Mouse (Mus musculus): ENCODE measurements around the gene Mea1. TPM values are rescaled to one million over a fixed set of nuclear protein-coding genes. Genes with fewer than 3 reads are reported as not detected.
A peak's percentile ranks its signal among the peaks of the same experiment; 100 is the strongest.

Gene Mea1
- total and polyA plus RNA-seq, 2 experiments from 2014 or later, result 124 to 280 TPM

DNA sequence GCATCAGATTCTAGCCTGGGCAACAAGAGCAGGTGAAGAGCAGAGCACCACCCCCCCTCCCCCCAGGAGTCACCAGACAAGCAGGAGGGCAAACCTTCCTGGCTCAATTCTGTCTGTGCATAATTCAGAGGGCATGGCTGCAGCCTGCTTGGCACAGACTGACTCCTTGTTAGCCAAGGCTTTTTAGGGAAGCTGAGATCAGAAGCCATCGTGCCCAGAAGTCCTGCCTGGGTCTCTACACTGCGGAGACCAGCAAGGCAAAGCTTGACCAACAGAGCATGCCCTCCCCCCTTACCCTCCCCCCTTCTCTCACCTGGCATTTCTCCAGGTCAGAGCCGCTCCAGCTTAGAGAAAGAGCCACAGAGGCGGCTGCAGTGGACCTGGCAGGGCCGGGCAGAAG, 15.9 kb upstream of the Mea1 start:
- DNase-seq, result no peak
- H3K27ac ChIP-seq (ENCODE audit: low read depth, low read length), result no peak overlapping the region
- WGBS, result 72% methylated on average over 5 of the region's 5 CpGs
- TF ChIP-seq CTCF (IDR thresholded peaks at IDR 0.05; ENCODE audit: low read depth), result no peak
- no peak overlapping the region for H3K4me3 ChIP-seq (ENCODE audit: low read depth, low read length)
- peaks cover 80% of the 10 kb centered on the region for H3K36me3 ChIP-seq (ENCODE audit: insufficient read depth)
- H3K9me3 ChIP-seq (ENCODE audit: low read length), result no peaks in the 10 kb centered on the region
- no peak overlapping the region for H3K9ac ChIP-seq
- no peak overlapping the region for H3K4me2 ChIP-seq (ENCODE audit: low read depth)
- H3K4me1 ChIP-seq (ENCODE audit: insufficient read depth), result no peaks in the 10 kb centered on the region
- ATAC-seq, result no peak
- no peaks in the 10 kb centered on the region for H3K27me3 ChIP-seq (ENCODE audit: insufficient read depth, low read length)

DNA sequence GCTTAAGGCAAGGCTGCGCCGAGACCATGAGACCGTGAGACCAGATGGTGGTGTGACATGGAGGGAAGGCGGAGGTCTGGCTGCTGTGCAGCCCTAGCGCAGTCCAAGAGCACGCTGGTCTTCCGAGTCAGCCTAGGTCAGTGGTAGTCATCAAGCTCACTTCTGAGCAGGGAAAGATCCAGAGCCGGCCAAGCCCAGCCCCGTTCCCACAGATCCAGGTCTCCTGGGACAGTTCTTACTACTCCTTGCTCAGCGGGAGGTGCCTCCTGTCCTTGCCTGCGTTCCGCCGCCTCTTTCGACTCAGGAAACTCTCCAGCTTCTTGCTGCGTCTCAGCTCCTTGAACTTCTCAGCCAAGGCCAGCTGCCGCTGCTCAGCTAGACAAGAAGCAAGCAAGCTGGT, 10.9 kb upstream of the Mea1 start:
- H3K4me1 ChIP-seq (ENCODE audit: insufficient read depth), result no peaks in the 10 kb centered on the region
- peaks cover 62% of the 10 kb centered on the region for H3K36me3 ChIP-seq (ENCODE audit: insufficient read depth)
- TF ChIP-seq CTCF (IDR thresholded peaks at IDR 0.05; ENCODE audit: low read depth), result no peak
- DNase-seq, result no peak
- no peak overlapping the region for H3K4me2 ChIP-seq (ENCODE audit: low read depth)
- H3K9me3 ChIP-seq (ENCODE audit: low read length), result no peaks in the 10 kb centered on the region
- H3K9ac ChIP-seq, result no peak overlapping the region
- ATAC-seq, result 0 out of 2 replicates have a peak, but pooled peaks have one; percentile 20
- WGBS, result 93% methylated on average over 16 of the region's 16 CpGs
- H3K27me3 ChIP-seq (ENCODE audit: insufficient read depth, low read length), result no peaks in the 10 kb centered on the region
- no peak overlapping the region for H3K27ac ChIP-seq (ENCODE audit: low read depth, low read length)
- H3K4me3 ChIP-seq (ENCODE audit: low read depth, low read length), result no peak overlapping the region

DNA sequence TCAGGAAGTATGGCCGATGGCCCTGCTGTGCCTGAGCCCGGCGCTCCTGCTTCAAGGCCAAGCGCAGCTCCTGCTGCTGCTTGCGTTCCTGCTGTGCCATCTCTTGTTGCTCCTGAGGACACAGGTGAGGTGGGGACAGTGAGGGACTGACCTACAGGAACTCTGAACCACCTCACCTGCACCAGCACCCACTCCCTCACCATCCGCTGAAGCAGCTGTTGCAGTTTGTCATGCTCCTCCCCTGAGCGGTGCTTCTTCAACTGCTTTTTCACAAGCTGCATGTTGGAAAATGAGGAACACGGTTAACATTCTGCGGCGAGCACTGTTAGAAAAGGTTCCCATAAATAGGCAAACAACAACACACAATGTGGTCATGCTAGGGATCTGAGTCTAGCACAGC, 8.7 kb upstream of the Mea1 start:
- ATAC-seq, result no peak
- no peak for DNase-seq
- 97% methylated on average over 10 of the region's 10 CpGs for whole genome bisulfite sequencing
- peaks cover 44% of the 10 kb centered on the region for H3K36me3 ChIP-seq (ENCODE audit: insufficient read depth)
- H3K9me3 ChIP-seq (ENCODE audit: low read length), result no peaks in the 10 kb centered on the region
- peaks cover 4% of the 10 kb centered on the region; the same call in 1 of the 2 replicates for H3K4me1 ChIP-seq (ENCODE audit: insufficient read depth)
- no peak overlapping the region for H3K9ac ChIP-seq
- TF ChIP-seq CTCF (IDR thresholded peaks at IDR 0.05; ENCODE audit: low read depth), result no peak
- no peak overlapping the region for H3K4me3 ChIP-seq (ENCODE audit: low read depth, low read length)
- H3K27me3 ChIP-seq (ENCODE audit: insufficient read depth, low read length), result no peaks in the 10 kb centered on the region
- H3K27ac ChIP-seq (ENCODE audit: low read depth, low read length), result no peak overlapping the region
- H3K4me2 ChIP-seq (ENCODE audit: low read depth), result no peak overlapping the region

DNA sequence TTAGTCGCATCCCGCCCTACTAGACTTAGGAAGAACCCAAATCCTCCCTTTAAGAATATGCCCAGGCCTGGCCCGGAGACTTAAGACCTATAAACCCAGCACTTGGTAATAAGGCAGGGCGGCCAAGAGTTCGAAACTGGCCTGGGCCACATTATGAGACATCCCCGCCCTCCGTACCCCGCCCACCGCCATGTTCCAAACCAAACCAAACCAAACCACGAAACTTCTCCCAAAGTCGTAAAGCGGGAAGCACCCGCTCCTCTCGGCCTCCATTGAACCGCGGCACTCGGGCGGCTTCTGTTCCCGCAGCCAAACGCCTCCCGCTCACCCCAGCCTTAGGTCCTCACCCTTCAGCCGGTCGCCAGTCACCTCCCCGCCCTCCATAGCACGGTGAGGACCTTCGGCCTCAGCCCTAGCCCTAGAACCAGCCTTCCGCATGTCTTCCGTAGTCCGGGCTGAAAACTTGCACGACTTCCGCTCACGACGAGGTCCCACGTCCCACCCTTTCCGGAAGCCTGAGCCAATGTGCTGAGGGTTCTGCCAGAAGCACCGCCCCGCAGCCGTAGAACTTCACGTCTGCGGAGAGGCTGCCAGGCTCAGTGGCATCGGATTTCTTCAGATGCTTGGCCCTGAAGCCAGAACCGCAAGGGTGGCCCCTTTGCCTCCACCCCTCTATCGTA, 4.6 kb upstream of the Mea1 start, which contains the start of gene Rrp36:
Rrp36 (minus strand) TSS at position 503 of the 680 bp plus-strand sequence.
- peaks cover 56% of the 10 kb centered on the region for H3K36me3 ChIP-seq (ENCODE audit: insufficient read depth)
- H3K9ac ChIP-seq, result peak within 1 kb of the TSS; percentile 59
- H3K4me3 ChIP-seq (ENCODE audit: low read depth, low read length), result peak within 1 kb of the TSS; percentile 76
- DNase-seq, result peak; percentile 96
- H3K27me3 ChIP-seq (ENCODE audit: insufficient read depth, low read length), result no peaks in the 10 kb centered on the region
- peaks cover 6% of the 10 kb centered on the region for H3K4me1 ChIP-seq (ENCODE audit: insufficient read depth)
- ATAC-seq, result peak; percentile 98
- WGBS, result 2% methylated on average over 43 of the region's 43 CpGs
- H3K9me3 ChIP-seq (ENCODE audit: low read length), result no peaks in the 10 kb centered on the region
- H3K4me2 ChIP-seq (ENCODE audit: low read depth), result peak within 1 kb of the TSS; percentile 85
- H3K27ac ChIP-seq (ENCODE audit: low read depth, low read length), result peak within 1 kb of the TSS; percentile 69
- no peak for TF ChIP-seq CTCF (IDR thresholded peaks at IDR 0.05; ENCODE audit: low read depth)

DNA sequence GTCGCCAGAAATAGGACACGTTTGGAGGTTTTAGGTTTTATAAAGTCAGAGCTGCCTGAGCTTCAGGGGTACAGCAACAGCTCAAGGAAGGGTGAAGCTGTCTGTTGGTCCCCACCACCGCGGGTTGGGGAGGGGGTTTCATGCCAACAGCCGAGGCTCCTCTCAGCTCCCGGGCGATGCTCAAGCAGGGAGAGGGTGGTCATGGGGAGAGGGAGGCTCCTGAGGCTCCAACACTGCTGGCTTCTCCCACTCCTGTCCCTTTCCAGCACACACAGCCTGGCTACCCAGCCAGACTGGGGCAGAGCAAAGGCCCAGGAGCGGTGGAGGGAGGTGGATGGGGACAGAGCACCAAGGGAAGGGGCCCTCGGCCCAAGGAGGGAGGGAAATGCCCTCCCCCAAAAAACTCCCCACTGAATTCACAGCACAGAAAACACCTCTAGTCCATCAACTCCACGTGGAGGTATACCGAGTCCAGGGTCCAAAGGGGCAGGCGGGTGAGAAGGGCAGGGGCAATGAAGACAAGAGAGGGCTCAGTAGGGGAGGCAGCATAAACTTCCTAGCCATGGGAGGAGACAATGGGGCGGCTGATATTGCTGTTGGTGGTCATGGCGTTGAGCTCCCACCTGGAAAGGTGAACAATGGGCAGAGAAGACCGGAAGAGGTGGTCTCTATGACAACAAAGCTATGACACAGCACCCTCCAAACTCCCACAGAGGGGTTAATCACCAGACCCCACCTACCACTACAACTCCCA, 3.9 kb upstream of the Mea1 start:
- ATAC-seq (peak; percentile 26), DNase-seq (no peak)
- peaks cover 13% of the 10 kb centered on the region for H3K4me1 ChIP-seq (ENCODE audit: insufficient read depth)
- H3K4me2 ChIP-seq (ENCODE audit: low read depth), result peak overlapping the region; percentile 85
- H3K36me3 ChIP-seq (ENCODE audit: insufficient read depth), result peaks cover 50% of the 10 kb centered on the region
- no peak for TF ChIP-seq CTCF (IDR thresholded peaks at IDR 0.05; ENCODE audit: low read depth)
- 18% methylated on average over 15 of the region's 15 CpGs for WGBS
- peak overlapping the region; percentile 69 for H3K27ac ChIP-seq (ENCODE audit: low read depth, low read length)
- peak overlapping the region; percentile 76; the same call in 1 of the 2 replicates for H3K4me3 ChIP-seq (ENCODE audit: low read depth, low read length)
- no peaks in the 10 kb centered on the region for H3K27me3 ChIP-seq (ENCODE audit: insufficient read depth, low read length)
- peak overlapping the region; percentile 34; the same call in 1 of the 2 replicates for H3K9ac ChIP-seq
- no peaks in the 10 kb centered on the region for H3K9me3 ChIP-seq (ENCODE audit: low read length)

DNA sequence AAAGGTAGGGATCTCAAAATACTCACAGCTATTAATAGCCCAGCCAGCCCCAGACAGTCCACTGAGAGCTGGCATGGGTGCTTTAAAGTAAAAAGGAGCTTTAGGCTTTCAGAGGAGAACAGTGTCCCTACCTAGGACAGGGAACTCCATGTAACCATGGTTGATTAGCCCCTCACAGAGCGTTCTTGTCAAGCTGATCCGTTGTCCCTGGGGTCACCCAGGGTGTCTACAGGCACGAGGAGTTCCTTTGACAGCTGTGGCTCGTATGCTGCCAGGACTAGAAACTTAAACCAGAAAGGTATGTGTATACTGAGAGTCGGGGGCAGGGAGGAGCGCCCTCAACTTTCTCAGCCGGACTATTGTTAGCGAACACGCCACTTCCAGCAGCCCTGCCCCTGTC, 318 bp downstream of the Mea1 start:
- WGBS, result 75% methylated on average over 9 of the region's 9 CpGs
- Histone ChIP-seq H3K36me3 (ENCODE audit: insufficient read depth) (peaks cover 48% of the 10 kb centered on the region), H3K27ac (ENCODE audit: low read depth, low read length) (no peak overlapping the region), H3K4me1 (ENCODE audit: insufficient read depth) (peaks cover 16% of the 10 kb centered on the region; the same call in 1 of the 2 replicates), H3K9me3 (ENCODE audit: low read length) (no peaks in the 10 kb centered on the region), H3K27me3 (ENCODE audit: insufficient read depth, low read length) (no peaks in the 10 kb centered on the region), H3K4me3 (ENCODE audit: low read depth, low read length) (no peak overlapping the region), H3K4me2 (ENCODE audit: low read depth) (0 out of 2 replicates have a peak overlapping the region, but pooled peaks have one; percentile 8), H3K9ac (peak overlapping the region; percentile 69; the same call in 1 of the 2 replicates)
- ATAC-seq (no peak), DNase-seq (no peak)
- TF ChIP-seq CTCF (IDR thresholded peaks at IDR 0.05; ENCODE audit: low read depth), result no peak
